Mouse (Mus musculus) MEL (cell line): ENCODE data around the gene Tmem201. TPM values are rescaled to one million over a fixed set of nuclear protein-coding genes. Genes with fewer than 3 reads are reported as not detected.

Source experiments
- DNase-seq: peaks from one replicate; pipeline ENCODE4 v3.0.0; 2011; ENCODE audit warnings: low read depth, low spot score
- H3K27ac ChIP-seq: 2 replicates; pipeline ENCODE4 v1.5.1; 2012; ENCODE audit warnings: low read depth, mild to moderate bottlenecking, control low read depth, low read length, moderate library complexity; ENCODE audit not compliant: control insufficient read depth
- H3K27me3 ChIP-seq, 2 experiments: fragments of 150-350 bp in 1 of 2; sonication (generic) in 1 of 2; 2 replicates each; pipeline ENCODE4 v1.6.1; 2012; ENCODE audit warnings: low read length in 2 of 2, mild to moderate bottlenecking in 2 of 2, improper control_type of control experiment in 1 of 2, moderate library complexity in 1 of 2; ENCODE audit not compliant: insufficient read depth in 2 of 2, control insufficient read depth in 1 of 2
- H3K36me3 ChIP-seq, 2 experiments: 2 replicates each; pipeline ENCODE4 v1.6.1; 2012 to 2014; ENCODE audit warnings: low read length in 2 of 2, improper control_type of control experiment in 1 of 2, inconsistent platforms in 1 of 2, mild to moderate bottlenecking in 1 of 2; ENCODE audit not compliant: insufficient read depth in 2 of 2, control insufficient read depth in 1 of 2
- H3K4me1 ChIP-seq, 2 experiments: fragments of 150-350 bp in 1 of 2; sonication (generic) in 1 of 2; 2 replicates each; pipeline ENCODE4 v1.6.1; 2012; ENCODE audit warnings: low read length in 2 of 2, improper control_type of control experiment in 1 of 2, mild to moderate bottlenecking in 1 of 2; ENCODE audit not compliant: insufficient read depth in 2 of 2, control insufficient read depth in 1 of 2
- H3K4me3 ChIP-seq, 2 experiments: fragments of 150-350 bp in 1 of 2; sonication (generic) in 1 of 2; 2 replicates each; pipeline ENCODE4 v1.5.1; 2012; ENCODE audit warnings: low read depth in 2 of 2, low read length in 2 of 2, mild to moderate bottlenecking in 2 of 2, moderate library complexity in 2 of 2, control low read depth in 1 of 2, improper control_type of control experiment in 1 of 2; ENCODE audit not compliant: control insufficient read depth in 1 of 2, insufficient read depth in 1 of 2
- H3K79me2 ChIP-seq: 2 replicates; pipeline ENCODE4 v1.6.1; 2012; ENCODE audit warnings: mild to moderate bottlenecking, low read length, moderate library complexity; ENCODE audit not compliant: control insufficient read depth, poor library complexity, insufficient read depth
- H3K9ac ChIP-seq: 2 replicates; pipeline ENCODE4 v1.6.1; 2012; ENCODE audit warnings: low read depth, mild to moderate bottlenecking, control low read depth, low read length, moderate library complexity; ENCODE audit not compliant: control insufficient read depth, poor library complexity, severe bottlenecking
- H3K9me3 ChIP-seq: fragments of 150-350 bp; sonication (generic); replicated peaks from 2 replicates; pipeline ENCODE4 v1.6.1; 2012; ENCODE audit warnings: mild to moderate bottlenecking, low read length, improper control_type of control experiment, moderate library complexity; ENCODE audit not compliant: insufficient read depth
- BHLHE40 ChIP-seq: IDR thresholded peaks from 2 replicates; pipeline ENCODE4 v1.6.1; 2012; ENCODE audit warnings: low read depth, mild to moderate bottlenecking, inconsistent platforms, low read length, improper control_type of control experiment, borderline replicate concordance
- CHD1 ChIP-seq: IDR thresholded peaks from 2 replicates; pipeline ENCODE4 v1.6.1; 2012; ENCODE audit warnings: low read depth, mild to moderate bottlenecking, inconsistent platforms, low read length, improper control_type of control experiment
- CHD2 ChIP-seq: IDR thresholded peaks from 2 replicates; pipeline ENCODE4 v1.6.1; 2011; ENCODE audit warnings: low read length, improper control_type of control experiment
- CTCF ChIP-seq, 3 experiments: IDR thresholded peaks in 2 of 3; conservative IDR thresholded peaks in 1 of 3; 2 replicates each; pipeline ENCODE4 v1.5.1; 2011 to 2012; ENCODE audit warnings: low read length in 3 of 3, low read depth in 2 of 3, mild to moderate bottlenecking in 2 of 3, improper control_type of control experiment in 1 of 3, inconsistent platforms in 1 of 3, mixed read lengths in 1 of 3, moderate library complexity in 1 of 3; ENCODE audit not compliant: control insufficient read depth in 1 of 3, insufficient read depth in 1 of 3, poor library complexity in 1 of 3, severe bottlenecking in 1 of 3
- E2F4 ChIP-seq: IDR thresholded peaks from 2 replicates; pipeline ENCODE4 v1.6.1; 2011; ENCODE audit warnings: low read depth, low read length, improper control_type of control experiment, borderline replicate concordance
- EP300 ChIP-seq, 2 experiments: IDR thresholded peaks; 2 replicates each; pipeline ENCODE4 v1.6.1; 2011; ENCODE audit warnings: improper control_type of control experiment in 2 of 2, low read length in 2 of 2, low read depth in 1 of 2, mild to moderate bottlenecking in 1 of 2
- GATA1 ChIP-seq: IDR thresholded peaks from 2 replicates; pipeline ENCODE4 v1.6.1; 2011; ENCODE audit warnings: low read depth, low read length, improper control_type of control experiment
- JUND ChIP-seq: IDR thresholded peaks from 2 replicates; pipeline ENCODE4 v1.6.1; 2011; ENCODE audit warnings: low read depth, mild to moderate bottlenecking, improper control_type of control experiment, low read length
- MAFK ChIP-seq: IDR thresholded peaks from 2 replicates; pipeline ENCODE4 v1.6.1; 2011; ENCODE audit warnings: low read depth, mild to moderate bottlenecking, low read length, improper control_type of control experiment, borderline replicate concordance
- MAZ ChIP-seq: IDR thresholded peaks from 2 replicates; pipeline ENCODE4 v1.6.1; 2012; ENCODE audit warnings: low read depth, mild to moderate bottlenecking, inconsistent platforms, low read length, improper control_type of control experiment
- MEF2A ChIP-seq: IDR thresholded peaks from 2 replicates; pipeline ENCODE4 v1.6.1; 2014; ENCODE audit warnings: low read depth, mild to moderate bottlenecking, inconsistent platforms, low read length, improper control_type of control experiment; ENCODE audit not compliant: poor library complexity, insufficient replicate concordance, severe bottlenecking; ENCODE audit errors: extremely low read depth
- MXI1 ChIP-seq: IDR thresholded peaks from 2 replicates; pipeline ENCODE4 v1.6.1; 2011; ENCODE audit warnings: mild to moderate bottlenecking, low read depth, low read length, improper control_type of control experiment
- MYC ChIP-seq: IDR thresholded peaks from 2 replicates; pipeline ENCODE4 v1.6.1; 2011; ENCODE audit warnings: low read depth, mild to moderate bottlenecking, low read length, improper control_type of control experiment, moderate library complexity
- NRF1 ChIP-seq: IDR thresholded peaks from 2 replicates; pipeline ENCODE4 v1.6.1; 2014; ENCODE audit warnings: low read depth, mild to moderate bottlenecking, inconsistent platforms, low read length, improper control_type of control experiment, moderate library complexity; ENCODE audit not compliant: poor library complexity, insufficient read depth, severe bottlenecking
- POLR2AphosphoS2 ChIP-seq: IDR thresholded peaks from 2 replicates; pipeline ENCODE4 v1.6.1; 2011; ENCODE audit warnings: low read length, improper control_type of control experiment
- RCOR1 ChIP-seq: IDR thresholded peaks from 2 replicates; pipeline ENCODE4 v1.6.1; 2012; ENCODE audit warnings: low read depth, mild to moderate bottlenecking, inconsistent platforms, low read length, improper control_type of control experiment
- SIN3A ChIP-seq: IDR thresholded peaks from 2 replicates; pipeline ENCODE4 v1.6.1; 2012; ENCODE audit warnings: low read length, improper control_type of control experiment, inconsistent platforms
- TAL1 ChIP-seq: IDR thresholded peaks from 2 replicates; pipeline ENCODE4 v1.6.1; 2012; ENCODE audit warnings: mild to moderate bottlenecking, inconsistent platforms, low read length, moderate library complexity, mixed read lengths
- USF2 ChIP-seq, 2 experiments: IDR thresholded peaks; 2 replicates each; pipeline ENCODE4 v1.6.1; 2011 to 2012; ENCODE audit warnings: improper control_type of control experiment in 2 of 2, low read length in 2 of 2, borderline replicate concordance in 1 of 2, inconsistent platforms in 1 of 2, low read depth in 1 of 2, mild to moderate bottlenecking in 1 of 2; ENCODE audit not compliant: insufficient read depth in 1 of 2
- ZNF384 ChIP-seq: IDR thresholded peaks from 2 replicates; pipeline ENCODE4 v1.6.1; 2012; ENCODE audit warnings: low read depth, mild to moderate bottlenecking, inconsistent platforms, low read length, improper control_type of control experiment
- polyA plus RNA-seq, 2 experiments: library from polyadenylated mRNA; stranded (reverse) in 1 of 2; unstranded in 1 of 2; fragments of >175 nt in 1 of 2; fragments of >200 nt in 1 of 2; gene quantifications; 2 replicates each; pipeline versions ENCODE4 v1.2.1 to v1.2.4; 2012; ENCODE audit warnings: low replicate concordance in 2 of 2, low read depth in 1 of 2; ENCODE audit not compliant: insufficient read length in 2 of 2, insufficient read depth in 1 of 2, missing spikeins in 1 of 2
- total RNA-seq: library from RNA; depleted of rRNA; stranded (reverse); fragments of 300-350 nt; gene quantifications from 2 replicates; pipeline ENCODE4 v1.2.3, GENCODE M21; 2012

Tmem201 gene
- total and polyA plus RNA-seq, 3 experiments: 31.5 to 60.6 TPM; not detected in 1

DNA sequence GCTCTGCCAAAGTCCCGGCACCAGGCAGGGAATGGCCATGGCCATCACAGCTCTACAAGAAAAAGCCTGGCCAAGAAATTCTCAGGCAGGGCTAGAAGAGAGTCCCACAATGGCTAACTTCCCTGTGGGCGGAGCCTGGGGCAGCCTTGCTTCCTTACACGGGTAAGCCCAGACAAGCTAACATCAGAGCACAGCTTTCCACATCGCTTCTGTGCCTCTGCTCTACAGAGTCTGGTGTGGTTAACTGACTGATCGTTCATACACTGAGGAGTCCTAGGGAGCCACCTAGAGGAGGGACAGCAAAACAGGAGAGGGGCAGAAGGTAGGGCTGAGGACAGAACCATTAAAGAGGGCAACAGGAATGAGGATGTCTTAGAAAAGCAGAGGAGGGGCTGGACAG lies 27.3 kb downstream of the Tmem201 start (continued):
- TF ChIP-seq JUND (no peak), MYC (no peak), MAZ (peak; percentile 38; the same call in 1 of the 2 replicates), EP300 (IDR thresholded peaks at IDR 0.05; ENCODE audit: low read depth in 1 of 2, low read length in 2 of 2) (0 out of 4 replicates have a peak, but pooled peaks of 1 of the 2 experiments have one; percentile 9)
- TF ChIP-seq, all 39 proteins: peak for 10

DNA sequence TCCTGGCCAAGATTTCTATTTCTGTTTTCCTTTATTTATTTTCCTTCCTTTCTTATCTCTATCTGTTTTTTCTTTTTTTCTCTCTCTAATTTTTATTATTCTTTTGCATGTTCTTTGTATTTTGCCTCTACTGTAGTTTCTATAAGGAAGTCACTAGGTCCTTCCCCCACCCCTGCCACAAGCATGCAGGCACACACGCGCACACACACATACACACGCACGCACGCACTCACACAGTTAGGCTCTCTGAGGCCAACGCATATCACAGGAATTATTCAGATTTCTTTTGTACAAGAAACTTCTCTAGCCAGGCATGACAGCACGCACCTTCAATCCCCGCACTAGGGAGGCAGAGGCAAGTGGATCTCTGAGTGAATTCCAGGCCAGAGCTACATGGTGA lies 31.9 kb downstream of the Tmem201 start:
- no peak overlapping the region for H3K9ac ChIP-seq
- H3K9me3 ChIP-seq: no peaks in the 10 kb centered on the region
- peaks cover 3% of the 10 kb centered on the region for H3K79me2 ChIP-seq
- no peak overlapping the region for H3K27ac ChIP-seq
- TF ChIP-seq TAL1: no peak
- TF ChIP-seq ZNF384: 0 out of 2 replicates have a peak, but pooled peaks have one; percentile 17
- no peak for DNase-seq
- H3K27me3 ChIP-seq: no peaks in the 10 kb centered on the region
- peaks cover 0 to 7% of the 10 kb centered on the region in 2 experiments; a peak in 2 of 4 replicates for H3K36me3 ChIP-seq
- H3K4me3 ChIP-seq: no peak overlapping the region
- H3K4me1 ChIP-seq: peaks cover 5 to 22% of the 10 kb centered on the region in 2 experiments; a peak in 3 of 4 replicates

DNA sequence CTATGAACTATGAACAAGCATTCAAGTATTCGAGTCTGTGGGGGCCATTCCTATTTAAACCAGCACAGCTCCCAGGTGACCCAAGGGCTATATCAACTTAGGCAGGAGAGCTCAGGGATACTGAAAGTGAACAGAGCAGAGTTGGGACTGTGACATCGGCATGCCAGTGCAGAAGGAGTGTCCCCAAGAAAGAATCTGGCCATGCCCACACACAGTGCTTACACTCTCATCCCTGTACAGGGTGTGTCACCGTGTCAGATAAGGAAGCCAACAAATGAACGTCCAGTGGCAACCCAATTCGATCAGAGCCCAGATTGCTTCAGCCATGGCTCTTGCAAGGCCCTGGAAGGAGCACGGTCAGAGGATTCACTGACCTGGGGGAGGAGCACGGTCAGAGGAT lies 32.5 kb downstream of the Tmem201 start:
- DNase-seq: peak; percentile 32
- Histone ChIP-seq H3K27ac (no peak overlapping the region), H3K4me3 (no peak overlapping the region), H3K9me3 (no peaks in the 10 kb centered on the region), H3K9ac (no peak overlapping the region), H3K79me2 (peaks cover 8% of the 10 kb centered on the region), H3K36me3 (peaks cover 0 to 9% of the 10 kb centered on the region in 2 experiments; a peak in 2 of 4 replicates), H3K4me1 (peaks cover 7 to 24% of the 10 kb centered on the region in 2 experiments; a peak in 3 of 4 replicates), H3K27me3 (no peaks in the 10 kb centered on the region)
- TF ChIP-seq CTCF (IDR thresholded peaks at IDR 0.05 in 2 of 3, conservative IDR thresholded peaks at IDR 0.05 in 1 of 3; ENCODE audit: control insufficient read depth in 1 of 3, insufficient read depth in 1 of 3, low read depth in 2 of 3, low read length in 3 of 3, poor library complexity in 1 of 3, severe bottlenecking in 1 of 3) (no peak), GATA1 (0 out of 2 replicates have a peak, but pooled peaks have one; percentile 3)

DNA sequence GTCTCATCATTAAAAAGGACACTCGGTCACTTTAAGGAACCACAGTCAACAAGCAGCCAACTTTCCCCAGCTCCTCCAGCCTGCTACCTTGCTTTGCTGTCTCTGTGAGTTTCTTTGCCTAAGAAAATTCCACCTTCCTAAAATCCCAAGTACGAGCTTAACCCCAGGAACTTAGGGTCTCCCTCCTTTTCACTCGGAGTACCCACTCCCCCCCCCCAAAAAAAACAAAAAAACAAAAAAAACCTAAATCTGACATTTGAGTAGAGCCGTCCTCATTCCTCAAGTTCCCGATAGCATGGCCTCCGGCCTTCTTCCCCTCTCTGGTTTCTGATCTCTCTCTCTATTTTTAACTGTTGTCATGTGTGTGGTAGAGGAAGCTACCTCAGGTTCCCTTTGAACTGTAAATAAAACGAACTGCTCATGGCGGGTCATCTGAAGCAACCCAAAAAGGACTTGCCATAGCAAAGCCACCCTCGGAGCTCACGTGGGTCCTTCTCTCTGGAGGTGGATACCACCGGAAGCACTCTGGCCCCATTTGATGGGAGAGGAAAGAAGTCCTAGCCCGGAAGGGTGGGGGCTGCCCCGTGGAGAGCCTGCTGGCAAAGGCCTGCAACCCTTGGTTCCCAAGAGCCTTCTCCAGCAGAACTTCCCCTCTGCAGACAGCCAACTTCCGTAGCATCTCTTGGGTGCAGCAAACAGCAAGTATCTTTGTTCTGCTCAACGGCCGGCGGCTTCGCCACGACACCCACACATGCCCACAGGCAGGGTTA lies 35.4 kb downstream of the Tmem201 start, which contains the start of gene Pik3cd:
Pik3cd (minus strand) TSS at position 362 of the 770 bp plus-strand sequence.
- Histone ChIP-seq H3K36me3 (peaks cover 0 to 15% of the 10 kb centered on the region in 2 experiments; a peak in 2 of 4 replicates), H3K27ac (peak within 1 kb of the TSS; percentile 89), H3K9ac (peak within 1 kb of the TSS; percentile 68), H3K79me2 (peaks cover 17% of the 10 kb centered on the region), H3K27me3 (no peaks in the 10 kb centered on the region), H3K9me3 (no peaks in the 10 kb centered on the region), H3K4me1 (peaks cover 10 to 32% of the 10 kb centered on the region in 2 experiments), H3K4me3 (peak within 1 kb of the TSS; percentile 47 to 56)
- DNase-seq: peak; percentile 91
- 0 out of 2 replicates have a peak, but pooled peaks have one; percentile 65 for TF ChIP-seq POLR2AphosphoS2
- TF ChIP-seq E2F4: 0 out of 2 replicates have a peak, but pooled peaks have one; percentile 38
- peak; percentile 81 for TF ChIP-seq MXI1
- 0 out of 2 replicates have a peak, but pooled peaks have one; percentile 42 for TF ChIP-seq BHLHE40
- no peak for TF ChIP-seq RCOR1
- TF ChIP-seq MEF2A: 0 out of 2 replicates have a peak, but pooled peaks have one; percentile 11
- TF ChIP-seq SIN3A: peak; percentile 79
- no peak for TF ChIP-seq MAFK
- TF ChIP-seq CHD1: peak; percentile 94
- TF ChIP-seq MAZ: peak; percentile 29
- no peak for TF ChIP-seq USF2 (IDR thresholded peaks at IDR 0.05; ENCODE audit: borderline replicate concordance in 1 of 2, insufficient read depth in 1 of 2, low read depth in 1 of 2, low read length in 2 of 2)
- TF ChIP-seq CHD2: no peak
- TF ChIP-seq GATA1: no peak
- TF ChIP-seq NRF1: no peak
